Mouse (Mus musculus): ENCODE results near the gene AU018091.
"Not testable (repeated sequence)": the region's sequence is repeated elsewhere in the genome, so short reads cannot be mapped to it uniquely, and the experiment has no call there.

The AU018091 gene

DNA sequence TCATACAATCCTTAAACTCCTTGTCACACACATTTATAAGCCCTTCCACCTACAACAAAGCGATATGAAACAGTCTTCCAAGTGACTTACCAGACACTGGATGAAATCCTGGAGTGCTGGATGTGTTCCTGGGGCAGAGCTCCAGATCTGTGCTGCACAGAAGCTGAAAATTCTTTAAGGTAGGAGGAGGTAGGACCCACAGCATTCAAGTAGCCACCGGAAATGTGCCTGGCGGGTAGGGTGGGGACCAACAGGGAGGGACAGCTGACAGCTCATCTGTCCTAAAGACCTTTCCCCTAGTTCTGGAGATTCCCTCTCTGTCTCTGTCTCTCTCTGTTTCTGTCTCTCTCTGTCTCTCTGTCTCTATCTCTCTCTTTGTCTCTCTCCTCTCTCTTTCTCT is at the start of gene AU018091:
AU018091 (minus strand) TSS at position 279 of the 400 bp plus-strand sequence.
- DNase-seq (ENCODE audit: low spot score in 2 of 2), result no peak

DNA sequence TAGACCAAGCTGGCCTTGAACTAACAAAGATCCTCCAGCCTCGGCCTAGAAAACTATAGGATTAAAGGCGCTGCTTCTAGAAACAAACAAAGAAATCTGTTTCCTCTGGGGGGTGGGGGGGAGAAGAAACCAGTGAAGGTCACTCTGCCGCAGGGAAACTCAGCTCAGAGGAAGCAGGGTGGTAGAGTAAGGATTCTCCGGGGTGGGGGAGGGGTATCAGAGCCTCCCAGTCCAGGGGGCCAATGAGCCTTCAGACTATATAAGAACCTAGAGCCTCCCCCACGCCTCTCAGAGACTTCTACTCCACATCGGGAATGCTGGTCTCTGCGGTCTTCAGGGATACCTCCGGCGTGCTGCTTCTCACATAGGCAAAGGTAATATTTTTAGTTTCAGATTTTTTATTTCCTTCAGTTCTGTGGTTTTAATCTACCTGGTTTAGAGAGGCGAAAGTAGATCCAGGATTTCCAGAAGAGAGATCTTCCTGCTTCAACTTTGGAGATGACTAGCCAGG is 48.6 kb upstream of the AU018091 start:
- no peak for DNase-seq (ENCODE audit: low spot score in 2 of 2)

DNA sequence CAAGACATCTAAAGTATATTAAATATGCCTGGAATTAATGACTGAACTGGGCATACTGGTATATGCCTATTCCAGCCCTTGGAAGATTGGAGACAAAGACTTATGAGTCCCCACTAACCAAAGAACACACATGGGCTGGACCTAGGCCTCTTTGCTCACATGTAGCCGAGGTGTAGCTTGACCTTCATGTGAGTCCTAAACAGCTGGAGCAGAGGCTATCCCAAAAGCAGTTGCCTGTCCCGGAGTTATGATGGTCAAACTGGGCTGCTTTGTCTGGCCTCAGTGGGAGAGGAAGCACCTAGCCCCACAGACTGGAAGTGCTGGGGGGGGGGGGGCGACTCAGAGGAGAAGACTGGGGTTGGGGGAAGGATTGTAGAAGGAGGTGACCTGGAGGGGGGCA is 47.3 kb upstream of the AU018091 start:
- DNase-seq (ENCODE audit: low spot score in 2 of 2), result no peak

DNA sequence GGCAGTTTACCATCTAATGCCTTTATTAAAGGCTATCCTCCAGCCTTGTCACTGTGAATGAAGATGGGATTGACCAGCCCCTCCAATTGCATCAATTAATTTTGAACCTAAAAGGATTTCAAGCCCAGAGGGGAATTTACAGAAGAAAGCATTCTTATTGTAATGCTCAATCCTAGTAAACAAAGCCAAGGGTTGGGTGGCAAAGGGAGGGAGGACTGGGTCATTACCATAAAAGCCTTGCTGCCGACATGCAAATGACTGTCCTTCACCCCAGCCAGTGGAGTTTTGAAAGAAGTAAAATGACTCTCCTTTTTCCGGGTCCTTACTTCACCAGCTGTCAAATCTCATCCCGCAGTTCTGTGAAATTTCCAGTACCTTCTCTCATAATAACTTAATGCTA is 44.6 kb upstream of the AU018091 start:
- DNase-seq (ENCODE audit: low spot score in 2 of 2), result no peak

- DNase-seq (ENCODE audit: low spot score in 2 of 2), result no peak
Measured at GRCm38 (mm10) chr7:3213156-3213555, 44.2 kb upstream of the AU018091 start.

GRCm38 (mm10) chr7:3212002-3212790 is 43.2 kb upstream of the AU018091 start:
- DNase-seq (ENCODE audit: low spot score in 2 of 2), result no peak

GRCm38 (mm10) chr7:3211518-3211917 is 42.5 kb upstream of the AU018091 start:
- no peak for DNase-seq (ENCODE audit: low spot score in 2 of 2)

- no peak for DNase-seq (ENCODE audit: low spot score in 2 of 2)
Measured at GRCm38 (mm10) chr7:3210605-3211004, 41.6 kb upstream of the AU018091 start.

GRCm38 (mm10) chr7:3206520-3206919 is 37.5 kb upstream of the AU018091 start:
- no peak for DNase-seq (ENCODE audit: low spot score in 2 of 2)

DNA sequence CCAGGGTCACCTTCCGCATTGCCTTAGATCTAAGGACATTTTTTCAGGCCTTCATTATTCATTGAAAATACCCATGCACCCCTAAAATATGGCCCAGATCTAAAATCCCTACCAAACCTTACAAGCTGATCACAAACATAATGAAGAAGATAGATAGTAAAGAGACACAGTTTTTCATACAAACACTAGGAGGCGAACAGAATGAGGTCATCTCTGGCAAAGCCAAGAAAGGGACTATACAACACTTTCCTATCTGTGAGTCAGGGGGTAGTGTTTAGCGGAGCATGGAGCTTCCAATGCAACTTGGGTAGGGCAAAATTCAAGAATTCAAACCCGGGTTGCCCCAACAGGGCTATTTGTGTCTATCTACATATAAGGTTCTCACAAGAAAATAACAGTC is 35.6 kb upstream of the AU018091 start:
- no peak for DNase-seq (ENCODE audit: low spot score in 2 of 2)

GRCm38 (mm10) chr7:3203890-3204289 is 34.9 kb upstream of the AU018091 start:
- DNase-seq (ENCODE audit: low spot score in 2 of 2), result no peak

- DNase-seq (ENCODE audit: low spot score in 2 of 2), result no peak
Measured at GRCm38 (mm10) chr7:3201134-3201705, 32.2 kb upstream of the AU018091 start.

DNA sequence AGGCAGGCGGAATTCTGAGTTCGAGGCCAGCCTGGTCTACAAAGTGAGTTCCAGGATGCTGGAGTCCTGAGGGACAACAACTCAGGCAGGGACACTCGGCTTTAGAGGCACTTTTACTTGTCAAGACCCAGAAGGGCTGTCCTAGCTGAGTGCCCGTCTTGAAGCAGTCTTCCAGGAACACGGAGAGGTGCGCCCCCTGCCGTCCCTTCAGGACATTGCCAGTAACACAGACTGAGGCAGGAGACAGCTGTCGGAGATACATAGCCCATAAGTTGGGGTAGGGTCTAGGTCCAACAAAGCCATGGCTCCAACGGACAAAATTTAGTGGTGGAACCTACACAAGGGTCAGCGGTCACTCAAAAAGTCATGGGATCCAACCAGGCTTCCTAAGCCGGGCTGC is 29.9 kb upstream of the AU018091 start:
- DNase-seq (ENCODE audit: low spot score in 2 of 2), result no peak

- no peak for DNase-seq (ENCODE audit: low spot score in 2 of 2)
Measured at GRCm38 (mm10) chr7:3195850-3196249, 26.8 kb upstream of the AU018091 start.

GRCm38 (mm10) chr7:3194531-3194930 is 25.5 kb upstream of the AU018091 start:
- no peak for DNase-seq (ENCODE audit: low spot score in 2 of 2)

DNA sequence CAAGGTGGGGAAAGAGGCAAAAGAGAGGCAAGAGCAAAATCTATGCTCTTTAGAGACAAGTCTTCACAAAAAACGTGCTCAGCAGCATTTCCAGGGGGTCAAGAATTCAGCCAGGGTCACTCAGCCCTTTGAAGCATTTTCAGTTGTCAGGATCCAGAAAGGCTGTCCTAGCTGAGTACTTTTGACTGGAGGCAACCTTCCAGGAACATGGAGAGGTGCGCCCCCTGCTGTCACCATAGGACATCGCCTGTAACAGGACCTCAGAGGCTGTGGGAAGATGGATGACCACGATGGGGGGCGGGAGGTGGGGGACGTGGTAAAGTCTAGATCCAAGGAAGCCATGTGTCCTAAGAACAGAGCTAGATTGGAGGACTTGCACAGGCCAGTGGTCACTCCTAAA is 24.9 kb upstream of the AU018091 start:
- peak in 1 of 2 experiments; percentile 23 for DNase-seq (ENCODE audit: low spot score in 2 of 2)

DNA sequence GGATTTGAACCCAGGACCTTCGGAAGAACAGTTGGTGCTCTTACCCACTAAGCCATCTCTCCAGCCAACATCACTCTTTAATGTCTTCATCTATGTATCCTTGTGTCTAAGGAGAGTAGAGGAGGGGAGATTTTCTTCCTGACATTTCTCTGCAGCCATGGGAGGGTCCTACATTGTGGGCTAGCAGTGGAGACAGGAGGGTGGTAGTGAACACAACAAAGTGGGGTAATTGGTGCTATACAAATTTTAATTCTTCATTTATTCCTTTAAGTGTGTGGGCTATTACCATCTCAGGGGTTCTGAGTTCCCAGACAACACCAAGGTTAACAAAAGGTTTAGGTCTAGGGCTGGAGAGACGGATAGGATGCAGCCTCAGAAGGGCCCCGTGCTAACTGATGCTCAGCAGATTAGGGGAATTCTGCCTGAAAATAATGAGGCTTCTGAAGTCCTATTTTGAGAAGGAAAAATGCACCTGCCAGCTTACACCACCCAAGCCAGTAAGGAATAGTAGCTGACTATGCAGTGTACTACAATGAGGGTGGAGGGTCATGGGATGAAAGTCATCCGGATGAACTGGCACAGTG is 24.1 kb upstream of the AU018091 start:
- no peak for DNase-seq (ENCODE audit: low spot score in 2 of 2)

GRCm38 (mm10) chr7:3191971-3192498 is 23.0 kb upstream of the AU018091 start:
- DNase-seq (ENCODE audit: low spot score in 2 of 2), result no peak

DNA sequence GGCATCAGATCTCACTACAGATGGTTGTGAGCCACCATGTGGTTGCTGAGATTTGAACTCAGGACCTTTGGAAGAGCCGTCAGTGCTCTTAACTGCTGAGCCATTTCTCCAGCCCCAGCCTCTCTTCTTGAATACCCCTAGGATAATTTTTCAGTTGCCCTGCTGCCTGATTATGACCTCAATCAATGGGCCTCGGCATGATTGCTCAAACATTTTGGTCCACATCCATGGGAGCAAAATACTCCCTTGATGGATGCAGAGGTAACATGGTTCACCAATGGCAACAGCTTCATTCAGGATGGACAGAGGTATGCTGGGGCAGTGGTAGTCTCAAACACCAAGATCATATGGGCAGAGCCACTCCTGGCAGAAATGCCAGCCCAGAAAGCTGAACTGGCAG is 17.7 kb upstream of the AU018091 start:
- not testable (repeated sequence) for DNase-seq (ENCODE audit: low spot score in 2 of 2)

- DNase-seq (ENCODE audit: low spot score in 2 of 2), result no peak
Measured at GRCm38 (mm10) chr7:3186136-3186535, 17.1 kb upstream of the AU018091 start.

DNA sequence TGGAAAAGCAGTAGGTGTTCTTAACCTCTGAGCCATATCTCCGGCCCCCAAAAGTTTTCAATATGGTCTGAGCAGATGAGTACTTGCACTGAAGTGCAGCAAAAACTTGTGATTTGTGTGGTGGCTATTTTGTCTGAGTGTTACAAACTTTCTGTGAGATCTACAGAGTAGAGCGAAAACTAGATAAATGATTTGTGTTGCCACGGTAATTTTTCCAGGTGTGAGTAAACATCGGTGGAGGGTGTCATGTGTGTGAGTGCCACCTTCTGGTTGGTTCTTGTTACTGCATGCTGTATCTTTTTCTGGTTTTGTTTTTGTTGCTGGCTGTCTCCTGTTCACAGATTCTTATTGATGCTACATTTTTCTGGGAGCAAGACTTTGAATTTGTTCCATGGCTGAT is 15.4 kb upstream of the AU018091 start:
- DNase-seq (ENCODE audit: low spot score in 2 of 2), result no peak

GRCm38 (mm10) chr7:3180958-3181357 is 12.0 kb upstream of the AU018091 start:
- not testable (repeated sequence) for DNase-seq (ENCODE audit: low spot score in 2 of 2)

- DNase-seq (ENCODE audit: low spot score in 2 of 2), result no peak
Measured at GRCm38 (mm10) chr7:3168296-3168695, 707 bp downstream of the AU018091 start.

Data from frontal cortex, postnatal 14 days (tissue).